Mouse (Mus musculus): ENCODE measurements around the gene Scn4a. TPM values are rescaled to one million over a fixed set of nuclear protein-coding genes. Genes with fewer than 3 reads are reported as not detected.

Scn4a gene
- polyA plus RNA-seq, 1 experiment from 2014 or later, result not detected

DNA sequence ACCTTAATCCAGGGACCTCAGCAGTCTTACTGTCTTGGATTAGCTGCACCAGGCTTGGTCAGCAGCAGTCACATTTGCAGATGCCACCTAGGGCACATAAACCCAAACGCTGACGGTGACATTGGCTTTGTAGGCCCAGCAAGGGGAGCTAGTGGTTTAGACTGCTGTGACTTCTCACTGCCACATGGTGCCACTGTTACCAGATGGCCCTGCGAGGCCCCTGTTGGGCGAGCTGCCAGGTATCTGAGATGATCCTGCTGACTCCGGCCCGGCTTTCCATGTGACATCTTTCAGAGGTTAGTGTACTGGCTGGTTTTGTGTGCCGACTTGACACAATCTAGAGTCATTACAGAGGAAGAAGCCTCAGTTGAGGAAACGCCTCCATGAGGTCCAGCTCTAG lies 63.7 kb downstream of the Scn4a start:
- H3K4me1 ChIP-seq (ENCODE audit: control insufficient read depth, insufficient read depth, low read length), result no peaks in the 10 kb centered on the region
- no peaks in the 10 kb centered on the region for H3K36me3 ChIP-seq (ENCODE audit: control insufficient read depth, insufficient read depth, low read length)
- no peaks in the 10 kb centered on the region for H3K27me3 ChIP-seq (replicated peaks; ENCODE audit: control insufficient read depth, insufficient read depth, low read length)
- no peak overlapping the region for H3K9ac ChIP-seq (ENCODE audit: low read depth, low read length)
- 53% methylated on average over 8 of the region's 8 CpGs for WGBS
- H3K27ac ChIP-seq (ENCODE audit: low read length), result no peak overlapping the region
- no peaks in the 10 kb centered on the region for H3K9me3 ChIP-seq (ENCODE audit: control insufficient read depth, low read length)
- ATAC-seq, result no peak
- H3K4me3 ChIP-seq (ENCODE audit: low read length), result no peak overlapping the region
- H3K4me2 ChIP-seq (ENCODE audit: low read depth, low read length), result no peak overlapping the region

DNA sequence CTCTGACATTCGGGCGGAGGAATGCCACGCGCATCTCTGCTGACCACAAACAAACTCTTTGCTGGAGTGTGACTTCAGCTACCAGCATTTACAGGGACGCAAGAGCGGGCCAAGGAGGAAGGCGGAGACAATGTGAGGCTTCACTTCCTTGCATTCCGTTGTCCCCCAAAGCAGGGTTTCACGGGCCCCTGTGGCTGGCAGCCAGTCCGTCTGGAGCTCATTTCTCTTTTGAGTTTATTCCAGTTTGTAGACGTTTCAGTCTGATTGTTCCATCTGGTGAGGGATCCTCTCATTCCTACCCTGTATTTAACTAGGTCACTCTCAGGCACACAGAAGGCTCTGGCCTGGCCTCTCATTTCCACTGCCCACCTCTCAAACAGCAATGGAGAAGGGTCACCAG lies 66.1 kb downstream of the Scn4a start:
- ATAC-seq, result no peak
- Histone ChIP-seq H3K4me1 (ENCODE audit: control insufficient read depth, insufficient read depth, low read length) (no peaks in the 10 kb centered on the region), H3K27me3 (replicated peaks; ENCODE audit: control insufficient read depth, insufficient read depth, low read length) (no peaks in the 10 kb centered on the region), H3K9ac (ENCODE audit: low read depth, low read length) (peak overlapping the region; percentile 33; the same call in 1 of the 2 replicates), H3K36me3 (ENCODE audit: control insufficient read depth, insufficient read depth, low read length) (no peaks in the 10 kb centered on the region), H3K9me3 (ENCODE audit: control insufficient read depth, low read length) (no peaks in the 10 kb centered on the region), H3K4me3 (ENCODE audit: low read length) (no peak overlapping the region), H3K4me2 (ENCODE audit: low read depth, low read length) (no peak overlapping the region), H3K27ac (ENCODE audit: low read length) (peak overlapping the region; percentile 52; the same call in 1 of the 2 replicates)
- WGBS, result 59% methylated on average over 11 of the region's 11 CpGs

DNA sequence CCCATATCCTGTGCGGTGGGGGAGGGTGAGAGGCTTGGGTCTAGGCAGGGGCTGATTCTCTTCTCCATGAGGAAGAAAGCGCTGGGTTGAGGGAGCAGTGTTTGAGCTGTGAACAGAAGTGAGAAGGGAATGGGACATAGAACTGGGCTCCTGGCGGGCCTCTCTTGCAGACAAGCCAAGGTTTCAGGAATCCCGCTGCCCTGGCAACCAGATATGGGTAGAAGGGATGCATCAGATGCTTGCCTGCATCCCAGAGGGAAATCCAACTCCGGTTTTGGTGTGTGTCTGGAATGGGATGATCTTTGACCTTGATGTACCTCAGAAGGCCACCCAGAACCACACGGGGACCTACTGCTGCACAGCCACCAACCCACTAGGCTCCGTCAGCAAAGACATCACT lies 66.9 kb downstream of the Scn4a start:
- Histone ChIP-seq H3K36me3 (ENCODE audit: control insufficient read depth, insufficient read depth, low read length) (no peaks in the 10 kb centered on the region), H3K4me2 (ENCODE audit: low read depth, low read length) (no peak overlapping the region), H3K4me3 (ENCODE audit: low read length) (no peak overlapping the region), H3K4me1 (ENCODE audit: control insufficient read depth, insufficient read depth, low read length) (no peaks in the 10 kb centered on the region), H3K27ac (ENCODE audit: low read length) (no peak overlapping the region), H3K27me3 (replicated peaks; ENCODE audit: control insufficient read depth, insufficient read depth, low read length) (no peaks in the 10 kb centered on the region), H3K9ac (ENCODE audit: low read depth, low read length) (no peak overlapping the region), H3K9me3 (ENCODE audit: control insufficient read depth, low read length) (no peaks in the 10 kb centered on the region)
- WGBS, result 89% methylated on average over 7 of the region's 7 CpGs
- no peak for ATAC-seq

DNA sequence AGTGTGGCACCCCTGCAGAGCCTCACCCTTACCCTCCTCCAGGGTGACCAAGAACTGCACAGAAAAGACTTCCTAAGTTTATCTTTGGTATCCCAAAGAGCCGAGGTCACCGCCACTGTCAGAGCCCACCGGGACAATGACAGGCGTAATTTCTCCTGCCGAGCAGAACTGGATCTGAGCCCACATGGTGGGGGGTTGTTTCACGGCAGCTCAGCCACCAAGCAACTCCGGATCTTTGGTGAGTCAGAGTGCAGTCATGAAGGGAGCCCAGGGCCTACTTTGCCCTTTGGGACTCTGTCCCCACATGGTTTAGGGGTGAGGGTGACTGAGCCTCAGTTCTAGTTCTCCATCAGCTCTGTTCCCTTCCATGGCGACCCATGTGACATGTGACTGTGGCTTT lies 69.0 kb downstream of the Scn4a start:
- Histone ChIP-seq H3K9me3 (ENCODE audit: control insufficient read depth, low read length) (no peaks in the 10 kb centered on the region), H3K27ac (ENCODE audit: low read length) (no peak overlapping the region), H3K4me2 (ENCODE audit: low read depth, low read length) (no peak overlapping the region), H3K4me1 (ENCODE audit: control insufficient read depth, insufficient read depth, low read length) (no peaks in the 10 kb centered on the region), H3K36me3 (ENCODE audit: control insufficient read depth, insufficient read depth, low read length) (no peaks in the 10 kb centered on the region), H3K4me3 (ENCODE audit: low read length) (no peak overlapping the region), H3K27me3 (replicated peaks; ENCODE audit: control insufficient read depth, insufficient read depth, low read length) (no peaks in the 10 kb centered on the region), H3K9ac (ENCODE audit: low read depth, low read length) (no peak overlapping the region)
- no peak for ATAC-seq
- WGBS, result 63% methylated on average over 8 of the region's 8 CpGs

DNA sequence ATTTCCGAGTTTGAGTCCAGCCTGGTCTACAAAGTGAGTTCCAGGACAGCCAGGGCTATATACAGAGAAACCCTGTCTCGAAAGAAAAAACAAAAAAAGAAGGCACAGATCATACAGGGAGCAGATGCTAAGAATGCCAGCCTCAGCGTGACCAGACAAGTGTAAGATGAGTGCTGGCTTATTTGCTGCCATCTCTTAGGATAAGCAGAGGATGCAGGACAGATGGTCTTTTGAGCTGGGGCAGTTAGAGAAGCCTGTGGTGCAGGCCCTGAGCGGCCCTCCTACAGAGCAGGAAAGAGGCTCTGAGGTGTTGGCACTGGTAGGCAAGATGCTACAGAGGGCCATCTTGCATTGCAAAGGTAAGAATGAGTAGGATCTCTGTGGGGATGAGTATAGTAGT lies 69.7 kb downstream of the Scn4a start:
- ATAC-seq, result no peak
- Histone ChIP-seq H3K9me3 (ENCODE audit: control insufficient read depth, low read length) (no peaks in the 10 kb centered on the region), H3K4me3 (ENCODE audit: low read length) (no peak overlapping the region), H3K4me2 (ENCODE audit: low read depth, low read length) (no peak overlapping the region), H3K9ac (ENCODE audit: low read depth, low read length) (no peak overlapping the region), H3K27me3 (replicated peaks; ENCODE audit: control insufficient read depth, insufficient read depth, low read length) (no peaks in the 10 kb centered on the region), H3K36me3 (ENCODE audit: control insufficient read depth, insufficient read depth, low read length) (no peaks in the 10 kb centered on the region), H3K27ac (ENCODE audit: low read length) (no peak overlapping the region), H3K4me1 (ENCODE audit: control insufficient read depth, insufficient read depth, low read length) (no peaks in the 10 kb centered on the region)
- 83% methylated on average over 4 of the region's 4 CpGs for WGBS

DNA sequence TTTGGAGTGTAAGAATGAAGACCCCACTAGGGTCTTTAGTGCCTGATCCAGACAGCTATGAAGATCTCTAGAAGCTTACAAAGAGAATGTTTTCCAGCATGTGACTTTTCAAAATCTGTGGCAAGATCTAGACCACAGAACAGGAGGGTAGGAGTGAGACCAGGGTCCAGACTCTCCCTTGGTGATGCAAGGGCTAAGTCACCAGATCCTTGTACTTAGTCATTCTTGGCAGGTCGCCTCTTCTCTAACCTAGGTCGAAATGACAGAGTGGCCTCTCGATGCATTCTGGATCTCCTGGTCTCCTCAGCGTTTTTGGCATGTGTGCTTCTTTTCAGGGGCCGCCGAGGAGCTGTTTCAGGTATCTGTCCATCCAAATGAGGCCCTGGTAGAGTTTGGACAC lies 70.6 kb downstream of the Scn4a start:
- no peak for ATAC-seq
- Histone ChIP-seq H3K27ac (ENCODE audit: low read length) (no peak overlapping the region), H3K9me3 (ENCODE audit: control insufficient read depth, low read length) (no peaks in the 10 kb centered on the region)

DNA sequence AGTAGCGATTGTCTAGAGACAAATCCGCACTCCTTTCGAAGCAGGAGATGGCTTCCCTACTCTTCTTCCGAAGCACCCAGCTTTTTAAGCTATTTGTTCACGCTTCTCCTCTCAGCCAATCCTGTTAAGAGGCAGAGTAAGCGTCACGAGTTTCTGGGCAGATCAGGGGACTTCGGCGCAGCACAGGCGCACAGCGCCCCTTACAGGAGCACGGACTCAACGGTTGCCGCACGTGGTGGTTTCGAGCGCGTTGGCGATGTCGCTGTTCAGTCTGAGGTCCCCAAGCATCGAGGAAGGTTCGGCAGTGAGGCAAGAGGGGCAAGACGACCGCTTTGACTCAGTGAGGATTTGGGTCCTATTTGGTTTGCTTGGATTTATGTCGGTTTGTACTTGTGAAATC lies 76.6 kb downstream of the Scn4a start, which contains the start of gene Tcam1:
TSS of gene Tcam1 (plus strand) at position 219 of the 400 bp plus-strand sequence.
- peak; percentile 16; the same call in 1 of the 2 replicates for ATAC-seq
- Histone ChIP-seq H3K4me1 (ENCODE audit: control insufficient read depth, insufficient read depth, low read length) (peaks cover 19% of the 10 kb centered on the region), H3K27ac (ENCODE audit: low read length) (no peak within 1 kb of the TSS), H3K4me2 (ENCODE audit: low read depth, low read length) (peak within 1 kb of the TSS; percentile 52), H3K4me3 (ENCODE audit: low read length) (peak within 1 kb of the TSS; percentile 31), H3K36me3 (ENCODE audit: control insufficient read depth, insufficient read depth, low read length) (no peaks in the 10 kb centered on the region), H3K9ac (ENCODE audit: low read depth, low read length) (peak within 1 kb of the TSS; percentile 59), H3K9me3 (ENCODE audit: control insufficient read depth, low read length) (no peaks in the 10 kb centered on the region), H3K27me3 (replicated peaks; ENCODE audit: control insufficient read depth, insufficient read depth, low read length) (no peaks in the 10 kb centered on the region)
- WGBS, result 6% methylated on average over 25 of the region's 25 CpGs

More for the DNA sequence above, 70.6 kb downstream of the Scn4a start:
- Histone ChIP-seq H3K4me2 (ENCODE audit: low read depth, low read length) (no peak overlapping the region), H3K27me3 (replicated peaks; ENCODE audit: control insufficient read depth, insufficient read depth, low read length) (no peaks in the 10 kb centered on the region), H3K4me3 (ENCODE audit: low read length) (no peak overlapping the region), H3K4me1 (ENCODE audit: control insufficient read depth, insufficient read depth, low read length) (no peaks in the 10 kb centered on the region), H3K9ac (ENCODE audit: low read depth, low read length) (no peak overlapping the region), H3K36me3 (ENCODE audit: control insufficient read depth, insufficient read depth, low read length) (no peaks in the 10 kb centered on the region)
- 81% methylated on average over 6 of the region's 6 CpGs for WGBS

DNA sequence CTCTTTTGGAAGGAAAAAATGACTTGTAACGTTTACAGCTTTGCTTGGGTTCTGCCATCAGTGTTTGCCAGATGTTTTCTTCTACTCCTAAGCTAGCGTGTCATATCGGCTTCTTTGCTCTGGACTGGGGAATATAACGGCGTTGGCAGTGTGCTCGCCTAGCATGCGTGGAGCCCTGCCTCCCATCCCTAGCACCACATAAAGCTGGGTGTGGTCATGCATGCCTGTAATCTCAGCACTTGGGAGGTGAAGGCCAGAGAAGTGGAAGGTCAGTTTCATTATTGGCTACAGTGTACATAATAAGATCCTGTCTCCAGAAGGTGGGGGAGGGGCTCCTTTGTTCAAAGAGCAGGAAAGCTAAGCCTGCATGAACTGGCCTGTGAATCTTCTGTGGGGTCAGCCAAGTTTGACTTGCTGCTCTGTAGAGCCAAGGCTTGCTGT lies 78.1 kb downstream of the Scn4a start:
- no peak overlapping the region for H3K4me2 ChIP-seq (ENCODE audit: low read depth, low read length)
- WGBS, result 51% methylated on average over 7 of the region's 7 CpGs
- H3K27ac ChIP-seq (ENCODE audit: low read length), result peak overlapping the region; percentile 1
- H3K4me1 ChIP-seq (ENCODE audit: control insufficient read depth, insufficient read depth, low read length), result peaks cover 32% of the 10 kb centered on the region
- H3K36me3 ChIP-seq (ENCODE audit: control insufficient read depth, insufficient read depth, low read length), result no peaks in the 10 kb centered on the region
- no peaks in the 10 kb centered on the region for H3K9me3 ChIP-seq (ENCODE audit: control insufficient read depth, low read length)
- H3K4me3 ChIP-seq (ENCODE audit: low read length), result no peak overlapping the region
- no peaks in the 10 kb centered on the region for H3K27me3 ChIP-seq (replicated peaks; ENCODE audit: control insufficient read depth, insufficient read depth, low read length)
- no peak for ATAC-seq
- 0 out of 2 replicates have a peak overlapping the region, but pooled peaks have one; percentile 13 for H3K9ac ChIP-seq (ENCODE audit: low read depth, low read length)

DNA sequence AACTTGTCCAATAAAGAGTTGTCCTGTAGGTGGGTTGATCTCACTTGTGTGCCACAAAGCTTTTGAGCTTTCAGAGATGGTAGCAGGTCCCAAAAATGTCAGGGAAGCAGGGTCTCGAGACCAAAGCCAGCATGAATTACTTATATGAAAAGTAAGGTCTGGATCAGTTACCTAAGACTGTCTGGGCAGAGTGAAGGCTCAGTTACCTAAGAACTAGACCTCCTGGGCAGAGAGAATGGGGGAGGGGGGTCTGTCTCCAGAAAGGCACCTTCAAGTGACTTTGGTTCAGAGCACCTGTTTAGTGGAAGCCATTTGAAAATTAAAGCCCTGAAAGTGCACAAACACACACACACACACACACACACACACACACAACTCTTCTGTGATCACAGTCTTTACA lies 78.7 kb downstream of the Scn4a start:
- ATAC-seq, result no peak
- WGBS, result 88% methylated on average over 1 of the region's 1 CpGs
- 0 out of 2 replicates have a peak overlapping the region, but pooled peaks have one; percentile 1 for H3K27ac ChIP-seq (ENCODE audit: low read length)

DNA sequence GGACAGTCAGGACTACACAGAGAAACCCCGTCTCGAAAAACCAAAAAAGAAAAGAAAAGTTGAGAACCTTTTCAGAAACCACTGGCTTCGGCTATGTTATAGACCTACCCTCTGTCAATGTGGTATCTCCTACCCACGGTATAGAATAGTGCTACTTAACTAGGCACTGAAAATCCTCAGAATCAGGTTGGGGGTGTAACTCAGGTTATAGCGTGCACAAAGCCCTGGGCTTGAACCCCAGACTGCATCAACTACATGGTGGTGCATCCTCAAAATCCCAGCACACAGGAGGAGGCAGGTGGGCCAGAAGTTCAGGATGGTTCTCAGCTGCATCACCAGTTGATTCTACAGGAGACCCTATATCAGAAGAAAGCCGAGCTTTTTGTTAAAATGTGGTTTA lies 79.3 kb downstream of the Scn4a start:
- H3K9me3 ChIP-seq (ENCODE audit: control insufficient read depth, low read length), result no peaks in the 10 kb centered on the region
- no peak for ATAC-seq
- WGBS, result 90% methylated on average over 6 of the region's 6 CpGs
- H3K4me3 ChIP-seq (ENCODE audit: low read length), result peak overlapping the region; percentile 96
- H3K36me3 ChIP-seq (ENCODE audit: control insufficient read depth, insufficient read depth, low read length), result no peaks in the 10 kb centered on the region
- 0 out of 2 replicates have a peak overlapping the region, but pooled peaks have one; percentile 90 for H3K27ac ChIP-seq (ENCODE audit: low read length)
- no peak overlapping the region for H3K9ac ChIP-seq (ENCODE audit: low read depth, low read length)
- peaks cover 40% of the 10 kb centered on the region for H3K4me1 ChIP-seq (ENCODE audit: control insufficient read depth, insufficient read depth, low read length)
- H3K27me3 ChIP-seq (replicated peaks; ENCODE audit: control insufficient read depth, insufficient read depth, low read length), result no peaks in the 10 kb centered on the region
- H3K4me2 ChIP-seq (ENCODE audit: low read depth, low read length), result peak overlapping the region; percentile 88

More for the DNA sequence above, 78.7 kb downstream of the Scn4a start:
- Histone ChIP-seq H3K4me3 (ENCODE audit: low read length) (no peak overlapping the region), H3K4me1 (ENCODE audit: control insufficient read depth, insufficient read depth, low read length) (peaks cover 34% of the 10 kb centered on the region), H3K9me3 (ENCODE audit: control insufficient read depth, low read length) (no peaks in the 10 kb centered on the region), H3K9ac (ENCODE audit: low read depth, low read length) (no peak overlapping the region), H3K4me2 (ENCODE audit: low read depth, low read length) (no peak overlapping the region), H3K27me3 (replicated peaks; ENCODE audit: control insufficient read depth, insufficient read depth, low read length) (no peaks in the 10 kb centered on the region), H3K36me3 (ENCODE audit: control insufficient read depth, insufficient read depth, low read length) (no peaks in the 10 kb centered on the region)
